Mouse (Mus musculus): ENCODE results near the gene Plscr3.

- no peak for TF ChIP-seq CTCF (conservative IDR thresholded peaks at IDR 0.05; ENCODE audit: insufficient read depth, insufficient read length, low read depth, low read length)
- no peak for TF ChIP-seq POLR2A (IDR thresholded peaks at IDR 0.05; ENCODE audit: low read depth, low read length)
These were observed 46.6 kb upstream of the Plscr3 start for GRCm38 (mm10) chr11:69799394-69800137.
